Mouse (Mus musculus) lung, postnatal 0 days (tissue): Measurements from ENCODE around the gene Tsen2.

Experiments used
- CTCF ChIP-seq: IDR thresholded peaks from 2 replicates; pipeline ENCODE4 v1.5.1; 2016; ENCODE audit warnings: antibody characterized with exemption, mild to moderate bottlenecking
- EP300 ChIP-seq: IDR thresholded peaks from 2 replicates; pipeline ENCODE4 v1.6.1; 2016; ENCODE audit warnings: antibody characterized with exemption, mild to moderate bottlenecking, control low read depth

DNA sequence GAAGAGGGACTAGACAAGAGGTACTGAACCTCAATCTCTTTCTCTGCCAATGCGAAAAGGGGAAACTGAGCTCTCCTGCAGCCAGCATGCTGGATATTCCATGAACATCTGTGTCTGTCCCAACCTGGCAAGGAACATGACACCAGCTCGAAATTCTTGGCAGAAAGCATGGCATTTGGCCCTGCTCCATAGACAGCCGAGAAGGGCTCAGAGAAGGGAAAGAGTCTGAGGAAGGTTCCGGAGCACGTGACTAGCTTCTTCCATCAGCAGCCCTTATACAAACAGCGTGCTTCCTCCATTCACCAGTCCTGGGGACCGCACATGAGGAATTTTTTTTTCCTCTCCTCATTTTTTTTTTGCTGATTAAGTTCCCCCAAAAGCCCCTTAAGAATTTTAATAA is 9.8 kb upstream of the Tsen2 start:
- TF ChIP-seq CTCF, result no peak
- TF ChIP-seq EP300, result no peak
